Mouse (Mus musculus) heart, postnatal 36 days (tissue): ENCODE measurements around the gene Gm21861. TPM values are rescaled to one million over a fixed set of nuclear protein-coding genes. Genes with fewer than 3 reads are reported as not detected.
"Not testable (repeated sequence)": the region's sequence is repeated elsewhere in the genome, so short reads cannot be mapped to it uniquely, and the experiment has no call there.

Experiments used
- DNase-seq, 2 experiments: peaks; one replicate each; pipeline ENCODE4 v3.0.0; 2021 to 2022
- intact Hi-C: fragments of 180-260 bp; cut with DNase I; formaldehyde crosslinking; loops from one replicate; pipeline ENCODE4 v1.15.1; 2025
- total RNA-seq, 2 experiments: library from RNA; stranded (reverse); gene quantifications; 2 replicates each; pipeline ENCODE4 v1.2.3; 2021

Gm21861 gene
- total RNA-seq: not detected

DNA sequence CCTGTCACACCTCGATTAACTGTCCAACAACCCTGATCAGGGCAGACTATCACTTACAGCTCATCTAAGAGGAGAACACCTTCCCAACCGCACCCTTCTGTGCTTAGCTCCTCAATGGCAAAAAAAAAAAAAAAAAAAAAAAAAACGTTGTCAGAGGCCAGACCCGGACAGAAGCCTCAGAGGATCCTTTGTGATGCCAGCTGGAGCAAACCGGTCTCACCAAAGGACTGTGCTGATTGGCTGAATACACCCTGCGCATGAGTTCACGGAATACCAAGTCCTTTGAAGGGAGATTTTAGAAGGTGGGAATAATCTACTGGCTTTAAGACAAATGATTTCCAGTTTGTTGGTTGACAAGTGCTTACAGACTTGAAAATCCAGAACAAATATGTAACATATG is at the start of gene Gm21861:
TSS of gene Gm21861 (minus strand) at position 101 of the 400 bp plus-strand sequence.
- intact Hi-C loops: not testable (repeated sequence)

More for the DNA sequence above, at the start of gene Gm21861:
- not testable (repeated sequence) for DNase-seq
